Mouse (Mus musculus) forebrain, embryonic 16.5 days (tissue): ENCODE data around the gene Oit3. TPM values are rescaled to one million over a fixed set of nuclear protein-coding genes. Genes with fewer than 3 reads are reported as not detected.

Source experiments
- ATAC-seq: fragments of 200-750 bp; cut with Nextera tagmentation; 2 replicates; pipeline ENCODE4 v1.8.0; 2017; ENCODE audit warnings: mild to moderate bottlenecking, moderate library complexity
- H3K27ac ChIP-seq: fragments of 300-500 bp; sonication (generic); 2 replicates; pipeline ENCODE4 v1.5.1; 2014; ENCODE audit warnings: low read length, control low read depth
- H3K27me3 ChIP-seq: fragments of 300-500 bp; sonication (generic); replicated peaks from 2 replicates; pipeline ENCODE4 v1.6.1; 2014; ENCODE audit warnings: low read length; ENCODE audit not compliant: control insufficient read depth, insufficient read depth
- H3K36me3 ChIP-seq: fragments of 300-500 bp; sonication (generic); 2 replicates; pipeline ENCODE4 v1.6.1; 2014; ENCODE audit not compliant: control insufficient read depth, insufficient read depth
- H3K4me1 ChIP-seq: fragments of 300-500 bp; sonication (generic); replicated peaks from 2 replicates; pipeline ENCODE4 v1.6.1; 2014; ENCODE audit warnings: low read length; ENCODE audit not compliant: control insufficient read depth, insufficient read depth
- H3K4me2 ChIP-seq: fragments of 300-500 bp; sonication (generic); 2 replicates; pipeline ENCODE4 v1.6.1; 2014; ENCODE audit warnings: mild to moderate bottlenecking, low read length, control low read depth
- H3K4me3 ChIP-seq: fragments of 300-500 bp; sonication (generic); replicated peaks from 2 replicates; pipeline ENCODE4 v1.5.1; 2014; ENCODE audit warnings: mild to moderate bottlenecking, low read length, control low read depth
- H3K9ac ChIP-seq: fragments of 300-500 bp; sonication (generic); replicated peaks from 2 replicates; pipeline ENCODE4 v1.6.1; 2014; ENCODE audit warnings: low read depth, low read length, control low read depth
- H3K9me3 ChIP-seq: fragments of 300-500 bp; sonication (generic); 2 replicates; pipeline ENCODE4 v1.6.1; 2016; ENCODE audit warnings: low read length; ENCODE audit not compliant: control insufficient read depth
- WGBS: fragments of 180-500 bp; shearing (Covaris S2); extraction: QIAGEN DNeasy Blood & Tissue Kit; methylation state at CpG from one replicate; pipeline ENCODE4 v1.1.7; 2014; 5-methylcytosine and 5-hydroxymethylcytosine counted together
- polyA plus RNA-seq: library from polyadenylated mRNA; unstranded; fragments of >200 nt; fragmentation: Nextera tagmentation; extraction: Ambion mirVana; gene quantifications from 2 replicates; pipeline ENCODE4 v1.2.1, GENCODE M21; 2015

Gene Oit3
- polyA plus RNA-seq, 1 experiment from 2014 or later, result 0.08 TPM

DNA sequence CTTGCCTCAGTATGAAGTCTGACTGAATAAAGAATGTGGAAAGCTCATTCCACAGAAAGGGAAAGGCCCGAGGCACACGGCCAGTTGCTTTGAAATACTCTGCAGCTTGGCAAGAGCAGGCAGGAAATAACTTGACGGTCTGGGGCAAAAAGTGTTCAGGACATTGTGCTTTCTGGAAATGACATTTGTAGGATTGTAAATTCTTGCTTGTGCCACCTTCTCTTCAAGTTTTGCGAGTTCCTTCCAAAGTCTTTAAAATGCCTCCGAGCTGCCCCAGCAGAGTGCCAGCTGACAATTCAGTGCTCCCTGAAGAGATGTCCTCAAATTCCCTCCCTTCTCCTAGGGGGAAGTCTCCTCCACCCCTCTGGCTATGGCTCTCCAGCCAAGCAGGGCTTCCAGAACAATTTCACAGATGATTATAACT is 2.1 kb downstream of the Oit3 start:
- H3K27ac ChIP-seq, result no peak overlapping the region
- no peak overlapping the region for H3K4me2 ChIP-seq
- no peaks in the 10 kb centered on the region for H3K4me1 ChIP-seq
- no peak for ATAC-seq
- no peaks in the 10 kb centered on the region for H3K9me3 ChIP-seq
- H3K36me3 ChIP-seq, result no peaks in the 10 kb centered on the region
- WGBS, result 51% methylated on average over 5 of the region's 5 CpGs
- no peak overlapping the region for H3K9ac ChIP-seq
- H3K27me3 ChIP-seq, result no peaks in the 10 kb centered on the region
- no peak overlapping the region for H3K4me3 ChIP-seq

DNA sequence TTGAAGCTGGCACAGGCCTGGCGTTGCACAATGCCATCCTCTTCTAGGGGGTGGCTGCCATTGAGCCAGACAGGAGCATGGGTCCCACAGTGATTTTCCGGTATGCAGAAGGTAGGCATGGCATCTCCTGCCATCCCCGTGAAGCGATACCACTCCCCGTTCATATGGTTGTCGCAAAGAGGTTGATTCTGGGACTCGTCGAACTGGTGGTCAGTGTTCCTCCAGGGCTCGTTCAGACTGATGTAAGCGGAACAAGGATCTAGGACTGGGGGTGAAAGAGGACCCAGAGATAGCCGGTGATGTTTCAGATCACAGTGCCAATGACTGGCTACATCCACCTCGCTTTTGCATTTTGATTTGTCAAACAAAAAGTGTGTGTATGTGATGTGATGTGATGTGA is 2.9 kb downstream of the Oit3 start:
- Histone ChIP-seq H3K4me1 (no peaks in the 10 kb centered on the region), H3K4me2 (no peak overlapping the region), H3K4me3 (no peak overlapping the region), H3K9me3 (no peaks in the 10 kb centered on the region), H3K9ac (no peak overlapping the region), H3K27me3 (no peaks in the 10 kb centered on the region), H3K36me3 (no peaks in the 10 kb centered on the region), H3K27ac (no peak overlapping the region)
- no peak for ATAC-seq
- WGBS, result 96% methylated on average over 12 of the region's 12 CpGs

DNA sequence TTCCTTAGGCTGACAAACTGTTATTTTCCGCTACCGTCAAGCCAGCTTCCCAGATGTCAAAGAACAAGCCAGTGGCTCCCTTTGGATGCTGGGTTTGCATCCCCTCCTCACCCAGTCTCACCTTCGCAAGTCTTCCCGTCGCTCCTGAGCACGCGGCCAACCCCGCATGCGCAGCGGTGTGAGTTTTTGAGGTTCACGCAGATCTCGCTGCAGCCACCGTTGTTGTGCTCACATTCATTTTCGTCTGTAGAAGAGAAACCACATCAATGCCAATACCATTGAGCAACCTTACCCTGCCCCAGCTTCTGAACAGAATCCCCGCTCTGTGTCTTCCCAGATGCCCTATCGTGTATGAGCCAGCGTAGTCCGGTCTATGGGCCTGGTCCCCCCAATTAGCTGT is 5.8 kb downstream of the Oit3 start:
- H3K4me1 ChIP-seq, result no peaks in the 10 kb centered on the region
- H3K27me3 ChIP-seq, result no peaks in the 10 kb centered on the region
- H3K9me3 ChIP-seq, result no peaks in the 10 kb centered on the region
- H3K4me2 ChIP-seq, result no peak overlapping the region
- H3K4me3 ChIP-seq, result no peak overlapping the region
- no peaks in the 10 kb centered on the region for H3K36me3 ChIP-seq
- no peak for ATAC-seq
- H3K9ac ChIP-seq, result no peak overlapping the region
- H3K27ac ChIP-seq, result no peak overlapping the region
- WGBS, result 96% methylated on average over 18 of the region's 18 CpGs

DNA sequence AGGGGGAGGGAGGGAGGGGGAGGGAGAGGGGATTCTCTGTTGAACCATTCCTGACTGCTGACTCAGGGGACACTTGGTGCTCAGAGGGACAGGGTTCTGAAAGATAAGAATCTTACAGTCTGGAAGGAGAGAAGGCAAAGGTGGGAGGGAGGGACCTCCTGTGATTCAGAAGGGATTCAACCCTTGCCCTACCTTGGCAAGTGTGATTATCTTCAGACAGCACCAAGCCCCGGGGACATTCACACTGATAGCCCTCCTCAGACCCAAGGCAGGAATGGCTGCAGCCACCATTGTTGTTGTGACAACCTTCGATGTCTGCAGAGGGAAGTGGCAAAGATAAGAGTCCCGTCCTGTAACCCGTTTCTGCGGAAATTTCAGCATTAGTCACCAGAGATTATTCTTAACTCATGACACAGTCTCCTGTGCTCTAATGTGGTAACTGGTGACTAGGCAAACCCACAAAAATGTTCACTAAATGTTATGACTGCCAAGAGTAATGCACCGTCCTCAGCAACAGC is 10.8 kb downstream of the Oit3 start:
- ATAC-seq, result no peak

DNA sequence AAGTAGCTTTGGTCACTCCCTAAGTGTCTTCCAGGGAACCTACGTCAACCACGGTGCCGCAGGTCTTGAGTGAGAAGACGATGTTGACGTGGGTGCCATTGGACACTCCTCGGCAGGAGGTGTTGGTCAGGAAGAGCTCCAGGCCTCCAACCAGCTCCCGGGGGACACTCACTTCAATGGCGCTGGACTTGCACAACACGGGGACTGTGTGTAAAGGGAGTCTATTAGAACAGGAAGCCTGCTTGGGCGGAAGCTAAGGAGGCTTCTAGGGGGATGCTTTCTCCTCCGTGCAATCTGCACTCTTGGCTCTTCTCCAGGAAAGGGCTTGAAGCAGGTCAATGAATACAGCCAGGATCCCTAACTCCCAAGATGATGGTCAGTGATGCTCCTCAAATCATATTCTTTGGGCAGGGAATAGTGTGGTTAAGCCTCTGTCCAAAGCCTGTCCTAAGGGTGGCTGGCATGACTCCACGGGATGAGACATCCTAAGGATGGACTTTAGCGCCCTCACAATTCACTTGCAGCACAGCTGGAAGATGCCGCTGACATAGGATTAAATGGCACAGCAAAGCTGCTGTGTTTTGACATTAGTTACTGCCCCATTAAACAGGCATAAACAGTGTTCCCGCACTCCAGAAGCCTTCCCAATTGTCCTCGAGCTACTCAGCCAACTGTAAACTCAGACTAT is 12.0 kb downstream of the Oit3 start:
- no peak overlapping the region for H3K27ac ChIP-seq
- no peaks in the 10 kb centered on the region for H3K36me3 ChIP-seq
- H3K9ac ChIP-seq, result no peak overlapping the region
- 79% methylated on average over 16 of the region's 16 CpGs for WGBS
- ATAC-seq, result no peak
- no peak overlapping the region for H3K4me3 ChIP-seq
- no peaks in the 10 kb centered on the region for H3K9me3 ChIP-seq
- no peaks in the 10 kb centered on the region for H3K4me1 ChIP-seq
- H3K4me2 ChIP-seq, result no peak overlapping the region
- no peaks in the 10 kb centered on the region for H3K27me3 ChIP-seq

More for the DNA sequence above, 10.8 kb downstream of the Oit3 start:
- H3K4me3 ChIP-seq, result no peak overlapping the region
- 76% methylated on average over 6 of the region's 6 CpGs for WGBS
- no peak overlapping the region for H3K4me2 ChIP-seq
- no peak overlapping the region for H3K9ac ChIP-seq
- H3K36me3 ChIP-seq, result no peaks in the 10 kb centered on the region
- no peaks in the 10 kb centered on the region for H3K27me3 ChIP-seq
- H3K9me3 ChIP-seq, result no peaks in the 10 kb centered on the region
- no peaks in the 10 kb centered on the region for H3K4me1 ChIP-seq
- no peak overlapping the region for H3K27ac ChIP-seq

DNA sequence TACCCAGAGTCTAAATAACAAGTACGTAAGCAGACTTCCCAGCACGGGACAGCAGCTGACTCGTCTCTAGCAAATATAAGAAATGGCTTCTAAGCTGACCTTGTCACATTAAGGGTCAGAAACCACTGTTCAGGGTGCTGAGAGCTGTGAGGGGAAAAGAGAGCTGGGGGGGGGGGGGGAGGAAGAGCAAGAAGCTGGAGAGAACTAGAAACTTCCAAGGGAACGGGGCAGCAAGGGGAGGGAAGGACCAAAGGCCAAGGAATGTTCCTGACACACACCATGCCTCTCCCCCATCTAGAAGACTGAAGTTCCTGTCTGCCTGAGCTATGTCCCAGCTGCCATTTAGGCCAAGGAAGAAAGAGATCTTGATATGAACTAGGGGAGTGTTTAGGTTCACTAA is 15.2 kb downstream of the Oit3 start:
- 96% methylated on average over 4 of the region's 4 CpGs for WGBS
- Histone ChIP-seq H3K36me3 (no peaks in the 10 kb centered on the region), H3K4me3 (no peak overlapping the region), H3K9me3 (no peaks in the 10 kb centered on the region), H3K27me3 (no peaks in the 10 kb centered on the region), H3K9ac (no peak overlapping the region), H3K4me1 (no peaks in the 10 kb centered on the region), H3K27ac (no peak overlapping the region), H3K4me2 (no peak overlapping the region)
- ATAC-seq, result no peak

DNA sequence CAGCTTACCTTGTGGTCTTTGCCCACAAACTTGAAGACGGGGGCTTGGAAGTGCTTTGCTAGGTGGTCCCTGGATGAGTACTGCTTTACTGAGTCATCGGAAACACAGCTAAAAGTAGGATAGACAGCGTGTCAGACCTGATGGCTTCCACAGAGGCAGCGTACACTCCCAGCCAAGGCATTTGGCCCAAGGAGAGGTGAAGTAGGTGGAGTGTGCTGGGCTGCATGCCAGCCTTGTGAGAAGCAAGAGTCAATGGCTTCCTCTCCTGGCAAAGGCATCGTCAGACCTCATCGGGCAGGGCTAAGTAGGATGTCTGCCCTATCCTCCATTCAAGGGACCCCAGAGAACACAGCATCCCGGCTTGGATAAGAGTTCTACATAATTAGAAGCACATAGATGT is 16.2 kb downstream of the Oit3 start:
- Histone ChIP-seq H3K4me3 (no peak overlapping the region), H3K9ac (no peak overlapping the region), H3K4me1 (no peaks in the 10 kb centered on the region), H3K36me3 (no peaks in the 10 kb centered on the region), H3K27ac (no peak overlapping the region), H3K9me3 (no peaks in the 10 kb centered on the region), H3K4me2 (no peak overlapping the region), H3K27me3 (no peaks in the 10 kb centered on the region)
- ATAC-seq, result no peak
- 81% methylated on average over 7 of the region's 7 CpGs for WGBS

DNA sequence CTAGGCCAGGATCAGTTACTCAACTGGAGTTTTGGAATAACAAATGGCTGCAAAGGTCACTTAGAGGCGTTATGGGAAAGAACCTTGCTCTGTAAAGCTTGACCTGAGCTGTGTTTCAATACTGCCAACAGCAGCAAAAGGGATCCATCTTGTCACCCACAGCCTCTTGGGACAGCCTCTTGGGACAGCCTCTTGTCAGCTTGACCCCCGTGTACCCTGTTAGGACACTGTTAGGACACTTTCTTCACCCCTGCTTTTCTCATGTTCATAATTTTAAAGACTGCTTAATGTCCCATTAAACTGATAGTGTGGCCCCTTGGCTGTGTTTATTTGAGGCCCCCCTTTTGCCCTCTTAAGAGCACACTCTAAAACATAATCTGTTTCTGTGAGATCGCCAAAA is 17.1 kb downstream of the Oit3 start:
- no peak overlapping the region for H3K4me3 ChIP-seq
- no peaks in the 10 kb centered on the region for H3K36me3 ChIP-seq
- no peak overlapping the region for H3K27ac ChIP-seq
- H3K27me3 ChIP-seq, result no peaks in the 10 kb centered on the region
- 79% methylated on average over 3 of the region's 3 CpGs for WGBS
- no peak overlapping the region for H3K4me2 ChIP-seq
- no peaks in the 10 kb centered on the region for H3K4me1 ChIP-seq
- no peak for ATAC-seq
- H3K9ac ChIP-seq, result no peak overlapping the region
- no peaks in the 10 kb centered on the region for H3K9me3 ChIP-seq

DNA sequence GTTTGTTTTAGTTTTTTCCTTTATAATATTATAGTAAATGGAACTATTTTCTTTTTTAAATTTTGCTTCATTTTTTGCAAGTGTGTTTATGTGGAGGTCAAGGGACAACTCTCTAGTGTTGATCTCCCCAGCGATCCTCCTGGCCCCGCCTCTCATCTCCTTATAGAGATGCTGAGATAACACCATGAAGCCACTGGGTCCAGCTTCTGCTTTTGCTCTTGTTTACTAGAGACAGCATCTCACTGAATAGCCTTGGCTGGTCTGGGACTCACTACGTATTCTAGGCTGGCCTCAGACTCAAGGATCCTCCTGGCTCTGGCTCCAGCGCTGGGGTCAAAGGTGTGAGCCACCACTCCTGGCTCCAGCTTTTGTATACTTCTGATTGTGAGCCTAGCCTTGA is 22.1 kb downstream of the Oit3 start:
- H3K9me3 ChIP-seq, result no peaks in the 10 kb centered on the region
- no peaks in the 10 kb centered on the region for H3K27me3 ChIP-seq
- H3K36me3 ChIP-seq, result no peaks in the 10 kb centered on the region
- no peak overlapping the region for H3K4me2 ChIP-seq
- H3K4me1 ChIP-seq, result no peaks in the 10 kb centered on the region
- no peak overlapping the region for H3K27ac ChIP-seq
- H3K4me3 ChIP-seq, result no peak overlapping the region
- ATAC-seq, result no peak
- WGBS, result 91% methylated on average over 4 of the region's 4 CpGs
- no peak overlapping the region for H3K9ac ChIP-seq

DNA sequence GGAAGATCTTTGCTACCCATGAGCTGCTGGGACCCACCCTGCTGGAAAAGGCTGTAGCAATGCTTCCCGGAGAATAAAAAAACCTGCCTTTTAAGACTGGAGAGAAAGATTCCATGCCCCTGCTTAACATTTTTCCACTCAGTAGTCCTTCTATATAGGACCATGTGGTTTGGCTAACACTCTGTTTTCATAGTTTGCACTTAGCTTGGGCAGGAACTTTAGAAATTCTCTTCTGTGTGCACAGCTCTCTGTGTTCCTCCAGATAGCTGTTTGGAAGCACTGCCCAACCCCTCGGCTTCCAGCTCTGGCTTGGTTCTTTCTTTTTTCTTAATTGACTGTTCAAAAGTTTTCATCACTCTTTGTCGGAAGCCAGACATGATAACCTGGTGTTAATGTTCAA is 25.0 kb downstream of the Oit3 start:
- H3K4me3 ChIP-seq, result no peak overlapping the region
- no peaks in the 10 kb centered on the region for H3K9me3 ChIP-seq
- no peak for ATAC-seq
- H3K9ac ChIP-seq, result no peak overlapping the region
- no peaks in the 10 kb centered on the region for H3K4me1 ChIP-seq
- no peak overlapping the region for H3K4me2 ChIP-seq
- H3K27me3 ChIP-seq, result no peaks in the 10 kb centered on the region
- WGBS, result 91% methylated on average over 3 of the region's 3 CpGs
- H3K27ac ChIP-seq, result no peak overlapping the region
- H3K36me3 ChIP-seq, result no peaks in the 10 kb centered on the region
